Mouse (Mus musculus) gonadal fat pad, adult 2 months (tissue): ENCODE measurements around the gene Eef1akmt2. TPM values are rescaled to one million over a fixed set of nuclear protein-coding genes. Genes with fewer than 3 reads are reported as not detected.

ENCODE experiments used
- DNase-seq: peaks from one replicate; pipeline ENCODE4 v3.0.0-alpha.2; 2012; ENCODE audit warnings: low read depth
- polyA plus RNA-seq: library from polyadenylated mRNA; depleted of rRNA; stranded (reverse); fragments of >200 nt; gene quantifications from 2 replicates; pipeline ENCODE4 v1.2.3, GENCODE M21; 2012

Gene Eef1akmt2
- polyA plus RNA-seq, 1 experiment = 7.6 TPM

DNA sequence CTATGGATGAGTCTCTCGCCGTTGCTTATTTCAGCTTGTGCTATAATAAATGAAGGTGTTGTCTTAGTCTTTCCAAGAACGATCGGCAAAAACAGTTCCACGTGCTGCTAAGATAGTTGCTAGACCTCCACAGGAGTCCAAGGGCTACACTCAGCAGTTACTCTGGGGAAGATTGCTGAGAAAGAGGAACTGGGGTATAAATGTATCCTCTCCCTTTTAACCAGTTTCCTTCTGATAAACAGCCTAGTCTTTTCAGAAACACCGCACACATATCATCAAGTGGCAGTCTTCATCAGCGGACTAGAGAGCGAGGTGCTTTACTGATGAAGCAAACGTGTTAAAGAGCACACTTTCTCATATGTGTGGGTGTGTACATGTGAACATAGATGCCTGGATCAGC is 13.8 kb upstream of the Eef1akmt2 start:
- DNase-seq = no peak

DNA sequence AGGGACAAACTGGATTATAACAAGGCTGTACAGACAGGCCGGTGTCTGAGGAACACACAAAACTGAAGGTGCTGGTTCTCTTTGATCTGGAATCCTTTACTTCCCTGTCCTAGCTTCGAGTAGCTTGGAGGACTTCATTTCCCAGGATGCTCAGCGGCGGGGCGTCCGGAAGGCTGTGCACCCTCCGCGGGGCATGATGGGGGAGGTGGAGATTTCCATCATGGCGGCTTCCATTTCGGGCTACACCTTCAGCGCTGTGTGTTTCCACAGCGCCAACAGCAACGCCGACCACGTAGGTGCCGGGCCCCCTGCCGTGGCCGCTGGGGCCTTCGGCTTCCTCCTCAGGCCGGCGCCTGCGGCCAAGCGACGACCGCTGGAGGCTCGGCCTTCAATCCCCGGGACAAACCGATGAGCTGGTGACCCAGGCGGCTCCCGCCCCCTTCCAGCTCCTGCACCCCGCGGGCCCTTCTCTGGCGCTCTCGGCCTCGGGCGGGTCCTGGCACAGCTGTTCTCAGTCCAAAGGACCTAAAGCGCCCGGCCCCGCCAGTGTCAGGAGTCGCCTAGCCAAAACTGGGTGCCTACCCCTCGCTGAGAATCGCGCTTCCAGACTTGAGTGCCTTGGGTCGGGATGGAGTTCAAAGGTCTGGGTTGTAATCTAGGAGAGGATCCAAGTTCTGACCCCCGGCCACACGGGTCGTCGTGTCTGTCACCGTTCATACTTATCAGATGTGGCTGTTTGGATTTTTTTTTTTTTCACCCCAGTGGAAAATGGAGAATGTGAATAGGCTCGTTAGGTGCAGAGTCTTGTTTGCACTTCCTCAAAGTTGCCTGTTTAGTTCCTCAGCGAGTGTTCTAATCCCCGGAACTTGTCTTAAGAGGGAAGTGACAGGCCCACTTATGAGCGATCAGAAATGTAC is 6.8 kb upstream of the Eef1akmt2 start, which contains the start of gene Abraxas2:
TSS of gene Abraxas2 (plus strand) at position 184 of the 917 bp plus-strand sequence.
- DNase-seq = peak; percentile 71

DNA sequence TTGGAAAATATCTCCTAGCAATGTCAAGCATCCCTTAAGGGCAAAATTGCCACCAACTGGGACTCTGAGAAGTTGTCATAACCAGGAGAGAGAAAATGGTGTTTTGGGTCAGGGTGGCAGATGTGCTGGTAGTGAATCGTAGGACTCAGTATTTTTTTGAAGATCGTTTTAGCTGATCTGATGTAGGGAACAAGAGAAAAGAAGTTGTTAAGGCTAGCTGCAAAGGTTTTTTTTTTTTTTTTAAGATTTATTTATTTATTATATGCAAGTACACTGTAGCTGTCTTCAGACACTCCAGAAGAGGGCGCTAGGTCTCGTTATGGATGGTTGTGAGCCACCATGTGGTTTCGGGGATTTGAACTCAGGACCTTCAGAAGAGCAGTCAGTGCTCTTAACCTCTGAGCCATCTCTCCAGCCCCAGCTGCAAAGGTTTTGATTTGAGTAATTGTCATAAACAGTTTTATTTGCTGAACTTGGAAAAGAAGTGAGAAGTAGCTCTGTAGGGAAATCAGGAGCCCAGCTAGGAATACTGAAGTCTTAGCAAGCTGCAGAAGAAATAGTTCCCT is 5.7 kb upstream of the Eef1akmt2 start:
- DNase-seq = no peak

DNA sequence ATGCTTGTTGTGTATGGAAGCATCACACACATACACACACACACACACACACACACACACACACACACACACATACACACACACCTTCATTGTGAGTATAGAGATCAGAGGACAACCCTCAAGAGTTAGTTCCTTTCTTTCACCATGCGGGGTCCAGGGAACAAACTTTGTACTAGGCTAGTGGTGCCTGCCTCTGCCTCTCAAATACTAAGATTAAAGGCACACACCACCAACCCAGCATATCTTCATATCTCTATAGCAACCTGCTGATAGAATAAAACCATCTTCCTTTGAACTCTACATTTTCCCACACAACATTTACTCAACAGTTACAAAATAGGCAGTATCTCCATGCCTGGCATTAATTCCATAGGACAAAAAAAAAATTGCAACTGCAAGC is 3.6 kb upstream of the Eef1akmt2 start:
- no peak for DNase-seq

DNA sequence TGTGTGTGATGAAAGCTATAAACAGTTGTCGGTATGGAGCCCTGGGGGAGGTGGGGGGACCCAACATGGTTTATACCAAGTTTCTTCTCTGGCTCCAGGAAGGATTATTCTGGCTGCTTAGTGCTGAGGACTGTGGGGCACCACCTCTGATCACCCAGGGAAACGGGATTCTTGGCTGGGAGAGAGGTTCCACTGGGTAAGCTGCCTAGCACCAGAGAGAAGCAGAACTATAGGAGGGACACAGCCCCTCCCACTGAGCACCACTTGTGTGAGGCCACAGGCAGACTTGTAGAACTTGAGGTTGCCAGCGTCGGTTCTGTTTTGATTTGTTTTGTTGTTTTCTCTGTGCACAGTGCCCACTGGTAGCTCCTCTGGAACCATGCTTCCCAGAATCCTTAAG is 1.5 kb upstream of the Eef1akmt2 start:
- no peak for DNase-seq

DNA sequence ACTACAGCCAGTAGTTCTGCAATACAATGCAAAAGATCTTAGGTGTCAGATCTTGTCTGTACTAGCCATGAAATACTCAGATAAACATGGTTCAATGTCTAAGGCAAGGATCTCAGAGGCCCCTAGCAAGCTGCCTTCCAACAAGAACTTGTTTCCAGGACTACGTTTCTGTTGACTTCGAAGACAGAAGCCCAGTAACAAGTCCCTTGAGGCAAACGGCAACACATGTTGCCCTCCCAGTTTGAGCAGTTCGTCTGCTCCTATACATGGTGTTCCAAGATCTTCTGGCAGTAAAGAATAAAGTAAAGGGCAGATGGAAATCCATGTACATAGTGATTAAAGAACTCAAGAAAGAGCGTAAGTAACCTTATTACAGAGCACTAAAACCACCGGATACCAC is 888 bp upstream of the Eef1akmt2 start:
- DNase-seq = peak; percentile 66

DNA sequence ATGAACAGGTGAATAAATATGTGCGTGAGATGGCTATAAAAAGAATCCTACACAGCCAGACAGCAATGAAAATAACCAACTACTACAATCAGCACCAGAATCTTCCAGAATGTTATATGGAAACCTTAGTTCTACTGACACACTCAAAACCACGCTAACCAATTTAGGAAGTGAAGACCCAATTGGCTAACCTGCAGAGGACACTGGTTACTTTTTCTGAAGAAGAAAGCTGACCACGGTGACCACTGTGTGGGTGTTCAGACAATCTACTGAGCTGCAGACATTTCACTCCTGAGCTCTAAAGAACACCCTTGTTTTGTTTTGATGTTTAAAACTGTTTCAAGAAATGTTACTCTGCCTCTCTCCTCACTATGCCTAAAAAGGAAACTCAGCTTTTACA is 9.3 kb downstream of the Eef1akmt2 start:
- no peak for DNase-seq

DNA sequence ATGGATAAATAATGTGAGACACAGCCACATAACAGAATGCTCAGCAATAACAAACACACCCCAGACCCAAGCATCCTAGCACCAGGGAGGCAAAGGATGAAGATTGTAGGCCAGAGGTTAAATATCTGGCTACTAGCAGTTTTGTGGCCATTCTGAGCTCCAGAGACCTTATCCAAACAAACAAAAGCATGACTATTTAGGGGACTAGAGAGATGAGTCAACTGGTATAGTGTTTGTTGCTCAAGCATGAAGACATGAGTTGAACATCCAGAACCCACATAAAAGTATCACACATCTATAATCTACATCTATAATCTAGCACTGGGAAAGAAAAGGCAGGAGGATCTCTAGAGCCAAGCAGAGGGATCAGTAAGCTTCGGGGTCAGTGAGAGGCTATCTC is 10.0 kb downstream of the Eef1akmt2 start:
- no peak for DNase-seq

DNA sequence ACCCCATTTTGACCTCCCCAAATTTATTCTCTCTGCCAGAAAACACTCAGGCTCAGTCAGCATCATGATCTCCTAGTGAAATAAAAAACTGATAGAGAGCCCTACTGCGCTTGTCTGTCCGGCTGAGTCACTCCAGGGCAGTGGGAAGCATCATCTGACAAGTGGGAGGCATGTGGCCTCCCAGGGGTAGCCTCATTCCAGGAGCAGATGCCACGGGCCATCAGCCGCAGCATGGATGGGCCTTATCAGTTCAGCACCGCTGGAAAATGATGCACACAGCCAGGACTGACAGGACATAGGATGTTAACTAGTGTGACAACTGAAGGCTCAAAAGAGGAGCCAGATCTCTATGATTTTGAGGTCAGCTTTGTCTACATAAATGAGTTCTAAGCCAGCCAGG is 11.2 kb downstream of the Eef1akmt2 start:
- no peak for DNase-seq

DNA sequence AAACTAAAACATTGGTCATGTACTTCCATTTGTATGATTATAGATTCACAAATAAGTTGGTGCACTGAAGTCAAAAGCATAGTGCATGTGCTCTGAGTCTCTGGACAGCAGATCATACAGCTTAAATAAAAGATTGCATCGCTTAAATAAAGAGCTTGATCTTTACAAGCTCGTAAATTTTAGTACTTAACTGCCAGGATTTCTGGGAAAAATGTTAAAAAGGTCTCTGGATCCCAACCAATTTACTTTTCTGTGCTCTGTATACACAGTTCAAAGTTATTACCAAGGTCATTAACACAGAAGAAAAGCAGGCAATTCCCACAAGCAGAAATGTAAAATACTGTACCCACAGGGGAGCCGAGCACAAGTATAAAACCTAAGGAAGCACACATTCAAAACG is 21.5 kb downstream of the Eef1akmt2 start:
- DNase-seq = no peak

DNA sequence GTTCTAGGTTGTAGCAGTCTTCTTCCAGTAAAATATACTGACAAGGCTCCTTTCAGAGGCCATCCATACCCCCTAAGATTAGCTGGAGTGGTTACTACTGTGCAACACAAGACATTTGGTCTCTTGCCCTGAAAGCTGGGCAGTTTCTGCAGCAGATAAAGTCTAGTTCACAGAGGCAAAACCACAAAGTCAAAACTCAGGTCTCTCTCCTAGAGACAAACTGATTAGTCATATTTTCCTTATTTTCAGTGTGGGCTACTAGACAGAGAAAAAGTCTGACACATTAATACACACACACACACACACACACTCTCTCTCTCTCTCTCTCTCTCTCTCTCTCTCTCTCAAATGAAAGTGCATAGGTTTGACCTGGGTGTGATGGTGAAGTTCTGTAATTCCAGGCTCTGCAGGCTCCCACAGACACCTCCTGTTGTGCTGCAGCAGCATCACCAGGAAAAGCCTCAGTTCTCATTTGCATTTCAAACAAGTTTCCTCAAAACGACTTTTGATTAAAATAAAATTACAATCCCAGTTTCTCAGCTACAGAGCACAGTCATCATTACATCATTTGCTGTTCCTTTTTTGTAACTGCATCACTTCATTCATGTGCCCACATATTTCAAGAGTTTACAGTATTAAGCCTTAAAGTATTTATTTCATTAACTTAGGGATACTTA is 28.0 kb downstream of the Eef1akmt2 start:
- DNase-seq = no peak

DNA sequence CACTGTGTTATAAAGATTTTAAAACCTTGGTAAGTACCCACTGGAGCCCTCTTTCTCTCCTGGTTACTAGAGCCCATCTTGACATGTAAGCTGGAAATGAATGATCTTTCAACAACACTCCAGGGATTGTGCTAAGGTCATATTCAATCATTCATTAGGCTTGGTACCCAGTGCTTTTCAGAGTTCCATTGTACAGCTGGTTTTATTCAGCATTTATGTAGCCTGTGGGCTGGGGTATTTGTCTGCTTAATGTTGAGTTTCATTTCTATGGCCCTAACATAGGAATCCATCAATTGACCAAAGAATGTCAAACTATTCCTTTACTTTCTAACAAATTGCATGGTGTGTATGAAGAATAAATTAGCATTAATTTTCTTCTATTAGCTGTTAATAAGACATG is 28.6 kb downstream of the Eef1akmt2 start:
- DNase-seq = no peak

DNA sequence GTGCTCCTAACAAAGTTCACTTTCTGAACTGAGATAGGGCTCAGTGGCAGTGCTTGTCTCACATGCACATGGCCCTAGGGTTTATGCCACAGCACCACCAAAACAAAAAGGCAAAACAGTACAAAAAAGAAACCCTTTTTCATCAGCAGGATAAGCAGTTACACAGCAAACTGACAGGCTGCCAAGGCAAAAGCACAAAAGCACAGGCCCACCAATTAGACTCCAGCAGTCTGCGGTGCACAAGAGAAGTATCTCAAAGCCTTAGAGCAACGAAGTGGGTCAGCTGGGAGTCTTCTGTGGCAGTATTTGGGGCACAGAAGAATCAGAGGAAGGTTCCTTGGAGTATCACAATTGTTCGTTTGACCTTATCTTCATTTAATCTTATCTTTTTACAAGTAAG is 31.8 kb downstream of the Eef1akmt2 start:
- DNase-seq = no peak

DNA sequence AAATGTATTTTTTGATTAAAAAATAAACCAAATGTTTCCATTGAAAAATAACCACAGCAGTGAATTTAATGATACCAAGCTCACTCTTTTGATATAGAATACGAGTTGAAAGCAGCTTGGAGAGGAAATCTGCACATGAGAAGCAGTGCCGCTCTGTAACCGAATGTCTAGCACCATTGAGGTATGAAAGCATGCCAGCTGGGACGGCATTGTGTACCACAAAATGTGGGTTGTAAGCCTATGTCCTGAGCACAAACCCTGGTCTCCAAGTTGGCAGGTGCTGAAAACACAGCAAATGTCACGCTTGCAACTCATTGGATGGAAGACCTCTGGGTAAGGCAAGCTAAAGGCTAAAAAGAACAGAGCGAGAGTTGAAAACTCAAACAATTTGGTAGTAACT is 35.4 kb downstream of the Eef1akmt2 start:
- DNase-seq = no peak

DNA sequence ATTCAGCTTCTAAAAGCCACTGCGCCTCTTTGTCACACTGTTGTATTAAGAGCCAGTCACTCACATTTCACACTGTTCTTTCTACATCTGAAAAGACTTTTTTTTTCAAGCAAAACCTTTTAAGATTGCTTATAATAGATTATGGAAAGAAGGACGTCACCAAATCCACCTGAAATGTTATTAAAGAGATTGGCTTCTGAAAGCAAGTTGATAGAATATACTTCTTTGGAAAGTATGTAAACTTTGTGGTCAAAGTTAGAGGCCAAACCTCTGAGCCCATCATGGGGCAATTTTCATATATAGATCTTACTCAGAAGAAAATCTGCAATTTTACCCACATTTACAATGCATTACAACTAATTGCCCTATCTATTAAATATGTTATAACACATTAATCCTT is 35.9 kb downstream of the Eef1akmt2 start:
- no peak for DNase-seq

DNA sequence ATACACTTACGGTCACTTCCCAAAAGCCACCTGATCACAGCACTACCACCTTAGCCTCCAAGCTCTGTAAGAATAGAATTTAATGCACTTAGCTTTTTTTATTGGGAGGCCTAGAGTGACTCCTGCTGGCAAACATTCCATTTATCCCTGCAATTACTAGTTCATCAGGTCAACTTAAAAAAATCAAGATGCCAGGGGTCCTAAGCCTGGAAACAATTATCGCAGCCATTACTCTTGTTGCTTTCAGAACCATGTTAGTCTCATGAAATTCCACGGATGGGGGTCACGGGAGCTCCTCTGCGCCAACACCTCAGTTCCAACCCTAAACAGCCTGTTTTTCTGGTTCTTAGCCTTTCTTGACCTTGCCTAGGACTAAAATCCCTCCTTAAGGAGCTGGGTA is 37.4 kb downstream of the Eef1akmt2 start:
- no peak for DNase-seq

DNA sequence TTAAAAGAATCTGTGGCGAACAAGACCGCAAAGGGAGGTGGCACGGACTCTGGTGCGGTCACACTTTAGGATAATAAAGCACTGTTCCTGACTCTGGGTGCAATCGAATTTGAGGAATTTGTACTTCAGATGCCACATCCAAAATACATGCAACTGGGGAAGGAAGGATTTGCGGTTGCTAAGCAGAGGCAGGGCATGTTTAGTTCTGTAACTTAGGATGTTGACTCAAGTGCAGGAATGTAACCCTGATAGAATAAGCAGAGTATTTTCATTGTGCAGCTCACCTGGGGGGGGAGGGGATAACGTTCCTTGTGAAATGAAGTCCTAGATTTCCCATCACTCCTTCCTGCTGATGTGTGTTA is 38.4 kb downstream of the Eef1akmt2 start:
- DNase-seq = no peak

DNA sequence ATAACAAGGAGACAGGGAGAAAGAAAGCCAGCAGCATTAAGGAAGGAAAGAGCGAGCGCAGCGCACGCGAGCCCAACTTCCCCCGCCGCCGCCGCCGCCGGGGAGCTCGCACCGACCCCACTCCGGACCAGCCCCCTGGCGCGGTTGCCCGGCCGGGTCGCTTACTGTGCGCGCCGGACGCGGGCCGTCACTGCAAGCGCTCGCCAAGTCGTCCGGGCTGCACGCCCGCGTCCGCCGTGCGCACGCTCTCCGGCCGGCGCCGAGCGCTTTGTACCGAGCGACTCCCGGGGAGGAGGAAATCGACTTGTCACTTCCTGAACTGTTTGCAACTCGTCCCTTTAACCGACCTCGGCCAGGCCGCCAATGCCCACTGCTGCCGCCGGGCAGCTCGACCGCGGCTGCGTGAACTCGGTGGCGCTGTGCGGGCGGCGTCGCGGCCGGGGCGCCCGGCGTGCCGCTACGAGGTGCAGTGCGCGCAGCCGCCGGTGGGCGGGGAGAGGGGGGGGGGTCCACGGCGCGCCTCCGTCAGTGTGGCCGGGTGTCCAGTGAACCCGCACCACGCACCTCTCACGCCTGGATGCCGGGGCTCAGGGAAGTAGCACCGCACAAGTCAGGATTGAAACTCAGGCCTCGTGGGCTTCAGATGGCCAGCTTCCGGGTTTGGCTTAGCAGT is 38.9 kb downstream of the Eef1akmt2 start, which contains the start of gene Fam53b:
TSS of gene Fam53b (minus strand) at position 471 of the 673 bp plus-strand sequence.
- DNase-seq = no peak

DNA sequence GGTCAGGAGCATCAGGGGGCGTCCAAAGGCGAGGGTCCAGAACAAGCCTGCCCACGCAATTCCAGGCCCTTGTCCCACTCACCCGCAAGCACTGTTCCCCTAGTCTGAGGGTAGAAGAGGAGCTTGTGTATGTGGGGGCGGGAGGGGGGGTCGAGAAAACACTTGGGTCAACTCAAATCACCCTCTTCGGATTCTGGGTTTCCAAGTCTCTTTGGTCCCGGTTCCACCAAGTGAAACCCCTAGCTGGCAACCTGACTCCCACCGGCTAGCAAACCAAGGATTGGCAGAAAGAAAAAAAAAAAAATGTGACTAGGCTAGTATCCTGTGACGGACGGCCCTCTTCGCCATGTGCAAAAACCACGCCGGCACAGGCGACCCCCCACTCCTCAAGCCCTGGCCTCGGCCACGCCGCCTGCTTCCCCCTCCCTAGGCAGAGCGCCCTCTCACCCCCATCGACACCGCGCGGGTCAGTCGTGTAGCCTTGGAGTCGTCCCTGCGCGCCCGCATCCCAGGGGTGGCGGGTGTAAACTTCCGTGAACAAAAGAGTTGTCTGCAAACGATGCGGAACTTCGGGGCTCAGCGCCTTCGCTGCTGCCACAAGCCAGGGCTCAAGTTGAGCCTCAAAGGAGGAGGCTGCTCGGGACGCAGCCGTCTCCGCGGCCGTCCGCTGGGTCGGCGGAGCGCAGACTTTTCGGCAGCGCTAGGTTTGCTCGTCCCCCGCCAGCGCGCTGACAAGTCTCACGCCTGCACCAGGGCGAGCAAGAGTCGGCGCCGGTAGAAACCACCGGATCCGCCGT is 39.7 kb downstream of the Eef1akmt2 start:
- no peak for DNase-seq

DNA sequence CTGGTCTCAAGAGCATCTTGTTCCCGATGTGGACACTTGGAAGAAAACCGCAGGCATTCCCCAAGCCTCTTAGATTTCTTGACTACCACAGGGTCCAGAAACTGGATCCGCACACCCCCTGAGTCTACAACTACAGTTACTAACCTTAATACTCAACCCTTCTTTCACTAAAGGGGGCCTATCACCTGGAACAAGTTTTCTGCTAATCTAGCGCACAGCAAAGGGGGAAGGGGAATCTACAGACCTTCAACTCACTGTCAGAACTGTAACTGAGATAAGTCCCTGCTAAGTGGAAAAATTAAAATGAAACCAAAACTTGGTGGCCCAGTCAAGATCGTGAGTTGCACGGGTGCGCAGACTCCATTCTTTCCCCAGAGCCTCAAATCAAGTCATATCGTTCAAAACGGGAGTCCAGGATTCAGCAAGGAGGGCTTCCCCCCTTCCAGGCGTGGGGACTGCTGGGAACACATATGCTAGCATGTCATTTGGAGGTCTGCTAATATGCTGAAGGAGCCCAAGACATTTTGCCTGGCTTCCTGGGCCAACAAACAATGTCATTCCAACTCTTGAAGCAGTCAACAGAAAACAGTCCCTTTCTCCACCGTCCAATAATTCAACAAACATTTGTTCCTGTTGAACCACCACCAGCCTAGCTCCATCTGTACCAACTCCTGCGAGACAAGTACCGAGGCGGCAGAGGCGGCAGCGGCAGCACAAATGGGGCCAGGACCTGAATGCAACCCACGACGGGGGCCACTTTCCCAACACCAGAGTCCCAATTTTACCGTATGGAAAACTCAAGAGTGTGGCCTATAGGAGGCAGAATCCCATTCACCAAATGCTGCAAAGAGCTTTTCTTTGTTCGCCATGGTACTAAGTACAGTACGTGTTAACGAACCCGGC is 40.5 kb downstream of the Eef1akmt2 start:
- no peak for DNase-seq
